9 mouse cellular contexts compared by ENCODE assay signal in genomic region chr5:114805436-114806350, GRCm38 (mm10). TPM values are rescaled to one million over a fixed set of nuclear protein-coding genes. Genes with fewer than 3 reads are reported as not detected.
DNase-seq lines count a peak whose midpoint lies in the region; ATAC-seq and TF ChIP-seq lines count a peak whose summit lies in the region.
"Had no signal": no experiment of that assay in that cellular context is flagged by ENCODE, and none has a peak within 500 bp of the region (broad histone marks: within the 10 kb centered on the region; RNA-seq: fewer than 3 reads in every experiment).

No protein-coding gene starts in this region.

- H3K4me3 ChIP-seq in kidney, embryonic 14.5 days (ENCODE audit: low read length) = no peak overlapping the region
- peak overlapping the region; percentile 22 for H3K4me3 ChIP-seq in bone marrow, adult 2 months (replicated peaks; ENCODE audit: control insufficient read depth, low read depth, low read length)
- H3K4me3 ChIP-seq in kidney, embryonic 16.5 days (ENCODE audit: low read length) = no peak overlapping the region

- no peak for TF ChIP-seq POLR2A in bone marrow, adult 2 months (IDR thresholded peaks at IDR 0.05; ENCODE audit: borderline replicate concordance, control insufficient read depth, low read depth, low read length)

- no peak for DNase-seq in kidney, postnatal 4 days
- no peak for DNase-seq in adipocyte (ENCODE audit: low spot score)
- no peak for DNase-seq in layer of hippocampus, adult 18-20 months (ENCODE audit: low spot score in 2 of 2)
- DNase-seq in urinary bladder, postnatal 10 days (ENCODE audit: low spot score) = no peak

- H3K36me3 ChIP-seq in kidney, embryonic 14.5 days (ENCODE audit: control insufficient read depth, insufficient read depth, low read length) = peaks cover 69% of the 10 kb centered on the region
- peaks cover 44% of the 10 kb centered on the region for H3K36me3 ChIP-seq in kidney, embryonic 16.5 days (ENCODE audit: insufficient read depth, low read length)

- H3K27me3 ChIP-seq in kidney, embryonic 14.5 days (ENCODE audit: control insufficient read depth, insufficient read depth, low read length) = no peaks in the 10 kb centered on the region
- no peaks in the 10 kb centered on the region for H3K27me3 ChIP-seq in kidney, embryonic 16.5 days (ENCODE audit: insufficient read depth, low read length)

- 74% methylated on average over 15 of the region's 15 CpGs for WGBS in kidney, embryonic 14.5 days
- WGBS in bone marrow, adult 2 months = 19% methylated on average over 15 of the region's 15 CpGs
- 63% methylated on average over 15 of the region's 15 CpGs for WGBS in kidney, embryonic 16.5 days

- H3K27ac ChIP-seq in kidney, embryonic 14.5 days (ENCODE audit: low read depth, low read length) = peak overlapping the region; percentile 42; the same call in 1 of the 2 replicates
- peak overlapping the region; percentile 82 for H3K27ac ChIP-seq in bone marrow, adult 2 months (ENCODE audit: control insufficient read depth, insufficient read depth, low read depth, low read length, poor library complexity)
- H3K27ac ChIP-seq in kidney, embryonic 16.5 days (ENCODE audit: low read length) = peak overlapping the region; percentile 84

- H3K4me2 ChIP-seq in kidney, embryonic 14.5 days (replicated peaks; ENCODE audit: low read depth, low read length) = no peak overlapping the region
- H3K4me2 ChIP-seq in kidney, embryonic 16.5 days (replicated peaks; ENCODE audit: low read depth, low read length) = no peak overlapping the region; the same call in 1 of the 2 replicates

- H3K4me1 ChIP-seq in kidney, embryonic 14.5 days (ENCODE audit: control insufficient read depth, insufficient read depth, low read length) = peaks cover 7% of the 10 kb centered on the region; the same call in 1 of the 2 replicates
- peaks cover 3% of the 10 kb centered on the region; the same call in 1 of the 2 replicates for H3K4me1 ChIP-seq in bone marrow, adult 2 months (ENCODE audit: control insufficient read depth, insufficient read depth, low read length)
- H3K4me1 ChIP-seq in kidney, embryonic 16.5 days (ENCODE audit: insufficient read depth, low read length) = peaks cover 11% of the 10 kb centered on the region

- no peak for TF ChIP-seq CTCF in bone marrow, adult 2 months (IDR thresholded peaks at IDR 0.05; ENCODE audit: control insufficient read depth, insufficient read depth, low read length)

- no peak for ATAC-seq in kidney, embryonic 14.5 days (ENCODE audit: low FRiP score, low TSS enrichment)
- no peak for ATAC-seq in kidney, embryonic 16.5 days (ENCODE audit: low FRiP score, low TSS enrichment)
- peak; percentile 51 for ATAC-seq in megakaryocyte progenitor cell, adult 5-6 weeks (replicated peaks; ENCODE audit: poor library complexity)

- H3K9ac ChIP-seq in kidney, embryonic 14.5 days (ENCODE audit: low read depth, low read length) = no peak overlapping the region
- H3K9ac ChIP-seq in kidney, embryonic 16.5 days (replicated peaks; ENCODE audit: low read length) = no peak overlapping the region; the same call in 1 of the 2 replicates
- H3K9ac ChIP-seq: liver, embryonic 14.5 days had no signal

- H3K9me3 ChIP-seq in kidney, embryonic 14.5 days (ENCODE audit: control insufficient read depth, low read length) = no peaks in the 10 kb centered on the region
- H3K9me3 ChIP-seq in kidney, embryonic 16.5 days (ENCODE audit: low read length) = no peaks in the 10 kb centered on the region

RNA-seq across cellular contexts. Expression of gene 1500011B03Rik, which starts 17.6 kb away (rescaled TPM):
- 128 and 143 TPM in 2 replicates for polyA plus RNA-seq in kidney, embryonic 14.5 days (2014; fragmentation: Nextera tagmentation; extraction: Ambion mirVana)
- polyA plus RNA-seq in bone marrow, adult 2 months (2011; ENCODE audit: insufficient read depth, insufficient read length, low replicate concordance, missing spikeins) = 16.9 and 25.3 TPM in 2 replicates
- polyA plus RNA-seq in kidney, embryonic 16.5 days (2015; fragmentation: Nextera tagmentation; extraction: Ambion mirVana) = 105 and 111 TPM in 2 replicates
- 61.6 and 65.6 TPM in 2 replicates for total RNA-seq in megakaryocyte progenitor cell, adult 5-6 weeks (2015)
- 35.0 and 36.2 TPM in 2 replicates for total RNA-seq in megakaryocyte progenitor cell, adult 5-6 weeks (2017)
- 100 to 1,000 TPM; 162 to 169 TPM for total RNA-seq in layer of hippocampus, adult 18-20 months (2021)

RNA-seq across cellular contexts. Expression of gene Git2, which starts 30.4 kb away (rescaled TPM):
- polyA plus RNA-seq in kidney, embryonic 14.5 days (2014; fragmentation: Nextera tagmentation; extraction: Ambion mirVana) = 32.8 and 41.7 TPM in 2 replicates
- polyA plus RNA-seq in bone marrow, adult 2 months (2011; ENCODE audit: insufficient read depth, insufficient read length, low replicate concordance, missing spikeins) = 33.6 and 52.4 TPM in 2 replicates
- 45.7 and 50.1 TPM in 2 replicates for polyA plus RNA-seq in kidney, embryonic 16.5 days (2015; fragmentation: Nextera tagmentation; extraction: Ambion mirVana)
- 84.7 and 88.9 TPM in 2 replicates for total RNA-seq in megakaryocyte progenitor cell, adult 5-6 weeks (2015)
- 73.6 and 81.1 TPM in 2 replicates for total RNA-seq in megakaryocyte progenitor cell, adult 5-6 weeks (2017)
- 10 to 100 TPM; 44.5 to 45.6 TPM for total RNA-seq in layer of hippocampus, adult 18-20 months (2021)

RNA-seq across cellular contexts. Expression of gene Ankrd13a, which starts 31.2 kb away (rescaled TPM):
- 37.0 and 67.9 TPM in 2 replicates for polyA plus RNA-seq in kidney, embryonic 14.5 days (2014; fragmentation: Nextera tagmentation; extraction: Ambion mirVana)
- polyA plus RNA-seq in bone marrow, adult 2 months (2011; ENCODE audit: insufficient read depth, insufficient read length, low replicate concordance, missing spikeins) = 60.5 and 99.2 TPM in 2 replicates
- polyA plus RNA-seq in kidney, embryonic 16.5 days (2015; fragmentation: Nextera tagmentation; extraction: Ambion mirVana) = 15.6 and 33.9 TPM in 2 replicates
- total RNA-seq in megakaryocyte progenitor cell, adult 5-6 weeks (2015) = 264 and 290 TPM in 2 replicates
- total RNA-seq in megakaryocyte progenitor cell, adult 5-6 weeks (2017) = 298 and 323 TPM in 2 replicates
- 10 to 100 TPM; 44.5 to 48.1 TPM for total RNA-seq in layer of hippocampus, adult 18-20 months (2021)

RNA-seq across cellular contexts. Expression of gene 4930519G04Rik, which starts 47.8 kb away (rescaled TPM):
- polyA plus RNA-seq in kidney, embryonic 14.5 days (2014; fragmentation: Nextera tagmentation; extraction: Ambion mirVana) = not detected in 2 replicates
- polyA plus RNA-seq in bone marrow, adult 2 months (2011; ENCODE audit: insufficient read depth, insufficient read length, low replicate concordance, missing spikeins) = not detected in 2 replicates
- polyA plus RNA-seq in kidney, embryonic 16.5 days (2015; fragmentation: Nextera tagmentation; extraction: Ambion mirVana) = not detected in 2 replicates
- total RNA-seq in megakaryocyte progenitor cell, adult 5-6 weeks (2015) = 0.07 and 0.17 TPM in 2 replicates
- 0.08 TPM in 1 of 2 replicates, not detected in the other for total RNA-seq in megakaryocyte progenitor cell, adult 5-6 weeks (2017)
- not detected for total RNA-seq in layer of hippocampus, adult 18-20 months (2021)
- polyA plus RNA-seq: liver, embryonic 14.5 days had no signal

RNA-seq across cellular contexts. Expression of gene Gm9936, which starts 52.8 kb away (rescaled TPM):
- polyA plus RNA-seq in kidney, embryonic 14.5 days (2014; fragmentation: Nextera tagmentation; extraction: Ambion mirVana) = not detected in 2 replicates
- not detected in 2 replicates for polyA plus RNA-seq in bone marrow, adult 2 months (2011; ENCODE audit: insufficient read depth, insufficient read length, low replicate concordance, missing spikeins)
- not detected in 2 replicates for polyA plus RNA-seq in kidney, embryonic 16.5 days (2015; fragmentation: Nextera tagmentation; extraction: Ambion mirVana)
- total RNA-seq in megakaryocyte progenitor cell, adult 5-6 weeks (2015) = not detected in 2 replicates
- total RNA-seq in megakaryocyte progenitor cell, adult 5-6 weeks (2017) = not detected in 2 replicates
- under 1 TPM; 0.37 to 0.63 TPM for total RNA-seq in layer of hippocampus, adult 18-20 months (2021)
- polyA plus RNA-seq: liver, embryonic 14.5 days had no signal
